23 mouse cellular contexts compared by ENCODE assay signal in the genomic region with DNA sequence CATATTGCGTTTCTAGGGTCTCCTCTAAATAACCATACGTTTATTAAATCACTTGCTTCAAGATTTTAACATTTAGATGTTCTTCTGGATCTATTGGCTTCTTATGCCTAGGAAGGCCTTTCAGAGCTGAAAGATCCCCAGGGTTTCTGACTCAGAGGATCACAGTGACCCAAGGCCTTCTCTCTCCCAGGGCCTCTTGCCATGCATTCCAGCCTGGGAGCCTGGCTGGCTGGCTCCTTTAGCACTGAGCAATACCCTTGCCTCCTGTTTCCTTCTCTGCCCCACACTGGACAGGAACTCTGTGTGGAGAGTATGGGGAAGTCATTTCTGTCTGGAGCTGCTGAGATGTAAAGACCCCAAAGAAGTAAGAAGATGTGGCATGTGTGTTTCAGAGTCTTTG. TPM values are rescaled to one million over a fixed set of nuclear protein-coding genes. Genes with fewer than 3 reads are reported as not detected.
"Had no signal": no experiment of that assay in that cellular context is flagged by ENCODE, and none has a peak within 500 bp of the region (broad histone marks: within the 10 kb centered on the region; RNA-seq: fewer than 3 reads in every experiment).

No protein-coding gene starts in this region.

- H3K4me2 ChIP-seq: limb, embryonic 15.5 days; liver, embryonic 12.5 days; lung, embryonic 14.5 days; midbrain, embryonic 11.5 days; midbrain, embryonic 15.5 days; neural tube, embryonic 12.5 days had no signal

- H3K9ac ChIP-seq: limb, embryonic 15.5 days; liver, embryonic 12.5 days; lung, embryonic 14.5 days; midbrain, embryonic 15.5 days; neural tube, embryonic 12.5 days had no signal

- H3K4me3 ChIP-seq: limb, embryonic 15.5 days; liver, embryonic 12.5 days; midbrain, embryonic 15.5 days; neural tube, embryonic 12.5 days had no signal

- H3K27me3 ChIP-seq: limb, embryonic 15.5 days; liver, embryonic 12.5 days; midbrain, embryonic 15.5 days; neural tube, embryonic 12.5 days had no signal

- H3K27ac ChIP-seq: limb, embryonic 15.5 days; liver, embryonic 12.5 days; midbrain, embryonic 15.5 days; neural tube, embryonic 12.5 days; stomach, postnatal 0 days had no signal

- H3K4me1 ChIP-seq: limb, embryonic 15.5 days; liver, embryonic 12.5 days; midbrain, embryonic 15.5 days; neural tube, embryonic 12.5 days had no signal

- H3K36me3 ChIP-seq: limb, embryonic 15.5 days; liver, embryonic 12.5 days; midbrain, embryonic 15.5 days; neural tube, embryonic 12.5 days had no signal

- ATAC-seq: liver, embryonic 12.5 days; midbrain, embryonic 15.5 days had no signal

- DNase-seq: kidney, postnatal 25 days; layer of hippocampus, adult 9-11 months; layer of hippocampus, postnatal 36 days; lung, embryonic 14.5 days; lung, postnatal 10 days; lung, postnatal 4 days; right cerebral cortex, adult 18-20 months; right cerebral cortex, postnatal 25 days; thymus, postnatal 14 days had no signal

- H3K9me3 ChIP-seq: limb, embryonic 15.5 days; liver, embryonic 12.5 days; midbrain, embryonic 15.5 days; neural tube, embryonic 12.5 days had no signal

RNA-seq across cellular contexts. Expression of a gene that starts 16.0 kb away (rescaled TPM):
- total RNA-seq: layer of hippocampus, postnatal 36 days; left cerebral cortex, adult 8-10 months; left cerebral cortex, postnatal 25 days; megakaryocyte, adult 5-6 weeks; monocyte, adult 5-6 weeks; neutrophil, adult 5-6 weeks had no signal
- polyA plus RNA-seq: kidney, embryonic 16.5 days; limb, embryonic 11.5 days; limb, embryonic 15.5 days; liver, embryonic 12.5 days; liver, embryonic 16.5 days; lung, embryonic 14.5 days; midbrain, embryonic 11.5 days; midbrain, embryonic 15.5 days; neural tube, embryonic 12.5 days had no signal
